Mouse (Mus musculus) erythroblast, embryonic 14.5 days (primary cell): ENCODE results near the gene Slc6a17.

Experiments used
- GATA1 ChIP-seq: IDR thresholded peaks from 2 replicates; pipeline ENCODE4 v1.6.1; 2012; ENCODE audit warnings: low read length, inconsistent platforms, mixed read lengths
- TAL1 ChIP-seq: IDR thresholded peaks from 3 replicates; pipeline ENCODE4 v1.6.1; 2012; ENCODE audit warnings: low read length, inconsistent platforms, mixed read lengths

DNA sequence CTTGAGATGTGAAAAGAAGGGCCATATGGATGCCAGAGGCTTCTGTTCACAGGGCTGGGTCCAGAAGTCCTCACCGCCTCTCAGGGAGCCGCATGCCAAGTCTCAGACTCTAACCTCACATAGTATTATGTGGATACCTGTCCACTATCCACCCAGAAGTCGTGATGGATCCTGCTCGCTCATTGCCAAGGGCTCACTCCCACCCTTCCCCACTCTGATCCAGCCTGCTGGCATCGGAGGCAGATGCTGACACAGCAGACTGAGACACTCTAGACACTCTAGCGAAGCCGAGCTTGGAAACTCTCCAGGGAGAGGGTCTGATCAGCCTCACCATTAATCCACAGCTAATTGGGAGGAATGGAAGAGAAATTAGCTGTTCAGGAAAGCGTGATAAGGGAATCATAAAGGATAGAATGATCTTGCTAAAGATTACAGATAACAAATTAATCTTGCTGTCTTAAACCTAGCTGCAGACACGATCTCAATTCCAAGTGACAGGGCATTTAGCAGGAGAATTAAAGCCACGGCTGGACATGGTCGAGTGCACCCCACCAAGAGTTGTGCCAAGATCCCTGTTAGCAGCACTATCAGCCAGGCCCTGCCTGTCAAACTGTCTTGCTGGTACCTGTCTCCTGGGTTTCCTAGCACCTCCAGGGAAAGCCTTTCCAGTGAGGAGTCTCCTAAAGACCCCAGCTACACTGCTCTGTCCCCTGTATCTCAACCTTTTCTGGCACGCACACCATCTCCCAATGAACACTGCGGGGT is 21.6 kb downstream of the Slc6a17 start:
- no peak for TF ChIP-seq GATA1
- TF ChIP-seq TAL1, result no peak
